Mouse (Mus musculus): Measurements from ENCODE around the gene Hepacam2. TPM values are rescaled to one million over a fixed set of nuclear protein-coding genes. Genes with fewer than 3 reads are reported as not detected.

Hepacam2 gene
- polyA plus RNA-seq (2014; fragmentation: Nextera tagmentation; extraction: Ambion mirVana), result 3.3 and 3.8 TPM in 2 replicates

DNA sequence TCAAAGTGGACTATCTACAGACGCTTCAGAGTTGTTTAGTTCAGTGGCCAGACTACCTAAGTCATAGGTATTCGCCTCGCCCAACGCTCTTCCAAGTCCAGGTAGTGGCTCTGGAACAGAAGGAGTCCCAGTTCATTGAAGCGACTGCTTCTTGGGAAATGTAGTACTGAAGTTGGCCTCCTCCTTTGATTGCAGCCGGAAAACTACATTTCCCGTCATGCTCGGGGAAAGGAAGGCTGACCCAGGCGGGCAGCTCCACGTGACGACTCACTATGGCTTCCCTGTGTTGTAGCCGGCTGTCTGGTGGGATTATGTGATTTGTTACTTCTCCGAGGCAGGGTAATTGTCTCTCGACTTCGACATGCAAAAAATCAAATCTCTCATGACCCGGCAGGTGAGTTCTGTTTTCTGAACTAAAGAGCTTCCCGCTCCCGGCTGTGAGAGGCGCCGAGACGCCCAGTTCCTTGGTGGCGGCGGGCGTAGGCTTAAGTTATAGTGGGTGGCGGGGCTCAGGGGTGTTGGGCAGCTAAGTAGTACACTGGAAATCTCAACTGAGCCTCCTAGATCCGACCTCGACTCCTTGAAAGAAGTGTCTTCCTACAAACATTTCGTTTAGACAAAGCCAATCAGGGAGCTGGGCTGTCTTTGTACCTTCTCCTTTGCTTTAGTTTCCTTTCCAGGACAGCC, at the start of gene Hepacam2, which contains the start of gene Vps50:
Gene Hepacam2, minus strand, starts transcription at position 137 of the 687 bp plus-strand sequence.
Gene Vps50, plus strand, starts transcription at position 221 of the 687 bp plus-strand sequence.
- DNase-seq (ENCODE audit: low spot score, missing footprints), result peak; percentile 98
- Histone ChIP-seq H3K27ac (ENCODE audit: low read depth, low read length) (no peak within 1 kb of the TSS), H3K36me3 (ENCODE audit: control insufficient read depth, insufficient read depth, low read length) (no peaks in the 10 kb centered on the region), H3K4me2 (peak within 1 kb of the TSS; percentile 80), H3K9me3 (ENCODE audit: control insufficient read depth, low read length) (no peaks in the 10 kb centered on the region), H3K9ac (ENCODE audit: low read length) (peak within 1 kb of the TSS; percentile 77), H3K27me3 (ENCODE audit: control insufficient read depth, insufficient read depth, low read length) (no peaks in the 10 kb centered on the region), H3K4me1 (ENCODE audit: control insufficient read depth, insufficient read depth, low read length) (peaks cover 5% of the 10 kb centered on the region), H3K4me3 (ENCODE audit: low read depth, low read length) (peak within 1 kb of the TSS; percentile 74)
- peak; percentile 98 for ATAC-seq (ENCODE audit: low FRiP score)
- 2% methylated on average over 28 of the region's 28 CpGs for WGBS

DNA sequence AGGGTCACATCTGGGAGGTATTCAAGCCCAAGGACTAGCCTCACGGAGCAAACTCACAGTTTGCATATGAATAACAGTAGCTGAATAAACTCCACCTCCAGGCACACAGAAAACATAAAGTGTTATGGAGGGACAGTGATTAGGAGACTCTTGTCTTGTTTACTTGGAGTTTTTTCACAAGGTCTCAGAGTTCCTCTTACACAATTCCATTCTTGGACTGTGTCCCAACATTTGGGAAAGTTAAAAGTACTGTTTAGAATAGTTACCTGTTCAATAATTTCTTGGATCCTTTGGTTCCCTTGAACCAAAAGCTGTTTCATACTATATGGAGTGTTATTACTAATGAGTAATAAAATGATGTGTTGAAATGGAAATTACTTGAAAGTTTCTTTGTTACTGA, 46.9 kb upstream of the Hepacam2 start:
- Histone ChIP-seq H3K4me2 (no peak overlapping the region), H3K27me3 (ENCODE audit: control insufficient read depth, insufficient read depth, low read length) (no peaks in the 10 kb centered on the region), H3K4me3 (ENCODE audit: low read depth, low read length) (no peak overlapping the region), H3K4me1 (ENCODE audit: control insufficient read depth, insufficient read depth, low read length) (no peaks in the 10 kb centered on the region), H3K36me3 (ENCODE audit: control insufficient read depth, insufficient read depth, low read length) (no peaks in the 10 kb centered on the region), H3K9me3 (ENCODE audit: control insufficient read depth, low read length) (no peaks in the 10 kb centered on the region), H3K9ac (ENCODE audit: low read length) (no peak overlapping the region), H3K27ac (ENCODE audit: low read depth, low read length) (no peak overlapping the region)
- DNase-seq (ENCODE audit: low spot score, missing footprints) (no peak), ATAC-seq (ENCODE audit: low FRiP score) (no peak)
- 48% methylated on average over 1 of the region's 1 CpGs for WGBS

DNA sequence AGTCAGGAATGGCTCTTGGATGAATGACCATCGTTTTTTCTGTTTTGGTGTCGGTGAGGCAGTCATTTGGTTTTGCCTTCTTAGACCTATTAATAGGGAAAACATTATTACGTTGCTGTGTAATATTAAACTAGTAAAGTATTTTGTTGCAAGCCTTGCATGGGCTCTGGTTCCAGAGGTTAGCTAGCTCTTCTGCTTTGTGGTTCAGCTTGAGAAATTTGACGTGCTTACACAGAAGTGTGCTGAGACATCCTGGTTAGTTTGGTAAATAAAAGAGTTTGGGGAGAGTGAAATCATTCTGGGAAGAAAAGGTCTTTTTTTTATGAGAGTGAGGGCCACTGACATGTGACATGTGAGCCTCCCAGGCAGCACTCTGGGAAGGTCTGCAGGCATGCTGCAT, 45.8 kb upstream of the Hepacam2 start:
- H3K27ac ChIP-seq (ENCODE audit: low read depth, low read length), result no peak overlapping the region
- H3K36me3 ChIP-seq (ENCODE audit: control insufficient read depth, insufficient read depth, low read length), result no peaks in the 10 kb centered on the region
- ATAC-seq (ENCODE audit: low FRiP score) (no peak), DNase-seq (ENCODE audit: low spot score, missing footprints) (no peak)
- no peaks in the 10 kb centered on the region for H3K4me1 ChIP-seq (ENCODE audit: control insufficient read depth, insufficient read depth, low read length)
- WGBS, result 87% methylated on average over 4 of the region's 4 CpGs
- no peaks in the 10 kb centered on the region for H3K27me3 ChIP-seq (ENCODE audit: control insufficient read depth, insufficient read depth, low read length)
- H3K4me3 ChIP-seq (ENCODE audit: low read depth, low read length), result no peak overlapping the region
- H3K4me2 ChIP-seq, result no peak overlapping the region
- no peaks in the 10 kb centered on the region for H3K9me3 ChIP-seq (ENCODE audit: control insufficient read depth, low read length)
- H3K9ac ChIP-seq (ENCODE audit: low read length), result no peak overlapping the region

DNA sequence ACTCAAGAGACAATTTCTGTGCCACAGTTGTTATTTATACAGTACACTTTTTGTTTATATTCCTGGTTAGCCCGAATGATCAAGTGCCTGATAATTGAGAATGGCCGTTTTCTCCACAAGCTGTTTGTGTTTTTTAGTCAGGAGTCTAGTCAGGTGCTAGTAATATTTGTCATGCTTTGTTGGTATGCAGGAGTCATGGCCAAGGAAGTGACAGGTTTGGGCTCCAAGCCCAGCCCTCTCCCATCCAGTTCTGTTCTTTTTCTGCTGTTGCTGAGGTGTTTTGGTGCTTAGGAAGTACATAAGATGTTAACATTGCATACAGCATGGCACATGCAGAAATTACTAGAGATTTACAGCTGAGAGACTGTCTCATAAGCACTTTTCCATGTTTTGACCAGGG, 41.4 kb upstream of the Hepacam2 start:
- Histone ChIP-seq H3K27me3 (ENCODE audit: control insufficient read depth, insufficient read depth, low read length) (no peaks in the 10 kb centered on the region), H3K4me1 (ENCODE audit: control insufficient read depth, insufficient read depth, low read length) (no peaks in the 10 kb centered on the region), H3K9ac (ENCODE audit: low read length) (no peak overlapping the region), H3K27ac (ENCODE audit: low read depth, low read length) (no peak overlapping the region), H3K4me3 (ENCODE audit: low read depth, low read length) (no peak overlapping the region), H3K9me3 (ENCODE audit: control insufficient read depth, low read length) (no peaks in the 10 kb centered on the region), H3K36me3 (ENCODE audit: control insufficient read depth, insufficient read depth, low read length) (peaks cover 2% of the 10 kb centered on the region; the same call in 1 of the 2 replicates), H3K4me2 (no peak overlapping the region)
- no peak for DNase-seq (ENCODE audit: low spot score, missing footprints)
- 85% methylated on average over 2 of the region's 2 CpGs for WGBS
- no peak for ATAC-seq (ENCODE audit: low FRiP score)

DNA sequence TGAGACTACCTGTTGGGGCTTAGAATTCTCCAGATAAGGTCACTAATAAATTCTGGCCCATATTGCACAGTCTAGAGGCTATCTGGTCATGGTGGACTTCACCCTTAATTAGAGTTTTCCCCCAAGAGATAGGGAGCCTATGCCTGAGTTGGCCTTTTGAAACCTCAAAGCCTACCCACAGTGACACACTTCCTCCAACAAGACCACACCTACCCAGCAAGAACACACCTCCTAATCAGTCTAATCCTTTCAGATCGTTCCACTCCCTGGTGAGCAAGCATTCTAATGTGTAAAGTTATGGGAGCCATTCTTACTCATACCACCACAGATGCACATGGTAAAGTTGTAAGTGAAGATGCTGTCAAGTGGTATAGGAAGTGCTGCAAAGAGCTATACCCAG, 38.0 kb upstream of the Hepacam2 start:
- 30% methylated on average over 1 of the region's 1 CpGs for WGBS
- no peak overlapping the region for H3K9ac ChIP-seq (ENCODE audit: low read length)

DNA sequence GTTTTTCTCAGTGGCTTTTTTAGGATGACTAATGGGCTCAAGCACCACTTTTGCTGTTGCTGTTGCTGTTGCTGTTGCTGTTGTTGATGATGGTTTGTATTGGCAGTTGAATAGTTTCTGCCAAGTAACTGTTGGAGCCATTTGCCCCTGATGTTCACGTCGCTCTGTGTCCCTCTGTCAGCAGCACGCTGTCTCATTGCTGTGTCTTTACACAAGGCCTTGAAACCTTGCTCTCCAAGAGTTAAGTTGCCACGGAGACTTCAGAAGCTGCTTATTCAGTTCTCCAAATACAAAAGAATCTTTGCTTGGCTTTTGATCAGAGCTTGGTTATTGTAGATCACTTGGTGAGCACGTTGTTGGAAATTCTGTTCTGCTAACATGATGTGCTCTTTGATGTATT, 33.3 kb upstream of the Hepacam2 start:
- no peak for DNase-seq (ENCODE audit: low spot score, missing footprints)
- H3K4me1 ChIP-seq (ENCODE audit: control insufficient read depth, insufficient read depth, low read length), result peaks cover 11% of the 10 kb centered on the region; the same call in 1 of the 2 replicates
- H3K4me3 ChIP-seq (ENCODE audit: low read depth, low read length), result no peak overlapping the region
- WGBS, result 13% methylated on average over 5 of the region's 5 CpGs
- no peak overlapping the region for H3K27ac ChIP-seq (ENCODE audit: low read depth, low read length)
- H3K9ac ChIP-seq (ENCODE audit: low read length), result no peak overlapping the region
- no peak overlapping the region for H3K4me2 ChIP-seq
- H3K36me3 ChIP-seq (ENCODE audit: control insufficient read depth, insufficient read depth, low read length), result no peaks in the 10 kb centered on the region
- no peaks in the 10 kb centered on the region for H3K9me3 ChIP-seq (ENCODE audit: control insufficient read depth, low read length)
- peak; percentile 79 for ATAC-seq (ENCODE audit: low FRiP score)
- no peaks in the 10 kb centered on the region for H3K27me3 ChIP-seq (ENCODE audit: control insufficient read depth, insufficient read depth, low read length)

More for the DNA sequence above, 38.0 kb upstream of the Hepacam2 start:
- H3K9me3 ChIP-seq (ENCODE audit: control insufficient read depth, low read length), result no peaks in the 10 kb centered on the region
- no peak for ATAC-seq (ENCODE audit: low FRiP score)
- peaks cover 2% of the 10 kb centered on the region; the same call in 1 of the 2 replicates for H3K36me3 ChIP-seq (ENCODE audit: control insufficient read depth, insufficient read depth, low read length)
- no peak for DNase-seq (ENCODE audit: low spot score, missing footprints)
- H3K4me2 ChIP-seq, result no peak overlapping the region
- H3K27ac ChIP-seq (ENCODE audit: low read depth, low read length), result no peak overlapping the region
- H3K4me1 ChIP-seq (ENCODE audit: control insufficient read depth, insufficient read depth, low read length), result peaks cover 8% of the 10 kb centered on the region; the same call in 1 of the 2 replicates
- H3K27me3 ChIP-seq (ENCODE audit: control insufficient read depth, insufficient read depth, low read length), result no peaks in the 10 kb centered on the region
- H3K4me3 ChIP-seq (ENCODE audit: low read depth, low read length), result no peak overlapping the region

DNA sequence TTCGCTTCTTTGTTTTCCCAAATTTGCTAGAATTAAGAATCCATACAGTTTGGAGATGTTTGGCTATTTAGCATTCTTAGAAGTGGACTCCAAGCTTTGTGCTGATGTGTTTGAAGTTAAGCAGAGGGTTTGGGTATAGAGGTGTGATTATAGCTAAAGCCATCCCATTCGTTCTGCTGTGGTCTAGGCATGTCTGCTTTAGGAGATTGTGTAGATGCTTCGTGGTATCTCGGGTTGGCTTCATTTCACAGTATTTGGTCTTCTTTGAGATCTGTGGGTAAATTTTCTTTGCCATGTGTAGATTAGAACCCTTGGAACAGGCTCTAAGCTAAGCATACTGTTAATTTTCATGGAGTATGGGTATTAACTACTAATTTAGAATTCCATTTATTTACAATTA, 30.1 kb upstream of the Hepacam2 start:
- Histone ChIP-seq H3K9me3 (ENCODE audit: control insufficient read depth, low read length) (no peaks in the 10 kb centered on the region), H3K27me3 (ENCODE audit: control insufficient read depth, insufficient read depth, low read length) (no peaks in the 10 kb centered on the region), H3K4me3 (ENCODE audit: low read depth, low read length) (no peak overlapping the region), H3K9ac (ENCODE audit: low read length) (no peak overlapping the region), H3K36me3 (ENCODE audit: control insufficient read depth, insufficient read depth, low read length) (no peaks in the 10 kb centered on the region), H3K27ac (ENCODE audit: low read depth, low read length) (no peak overlapping the region), H3K4me1 (ENCODE audit: control insufficient read depth, insufficient read depth, low read length) (peaks cover 11% of the 10 kb centered on the region; the same call in 1 of the 2 replicates), H3K4me2 (no peak overlapping the region)
- no peak for DNase-seq (ENCODE audit: low spot score, missing footprints)
- no peak for ATAC-seq (ENCODE audit: low FRiP score)
- WGBS, result 86% methylated on average over 4 of the region's 4 CpGs

DNA sequence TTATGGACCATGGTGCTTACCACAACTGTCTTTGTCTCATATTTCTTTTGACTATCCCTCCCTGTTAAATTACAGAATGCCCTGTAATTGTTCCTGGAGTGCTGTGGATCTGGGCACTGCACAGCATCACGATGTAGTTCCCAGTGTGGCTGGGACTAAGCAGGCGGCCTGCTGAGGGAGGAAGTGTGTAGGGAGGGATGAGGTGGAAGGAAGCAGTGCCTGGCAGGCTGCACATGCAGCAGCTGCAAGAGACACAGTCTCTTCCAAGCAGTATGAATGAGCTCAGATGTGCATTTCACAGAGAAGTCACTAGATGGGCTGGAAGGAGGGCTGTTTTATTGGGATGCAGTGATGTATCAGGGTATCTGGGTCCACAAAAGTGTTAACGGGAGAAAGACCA, 14.5 kb upstream of the Hepacam2 start:
- ATAC-seq (ENCODE audit: low FRiP score), result peak; percentile 84
- no peaks in the 10 kb centered on the region for H3K27me3 ChIP-seq (ENCODE audit: control insufficient read depth, insufficient read depth, low read length)
- no peak overlapping the region; the same call in 1 of the 2 replicates for H3K27ac ChIP-seq (ENCODE audit: low read depth, low read length)
- no peak for DNase-seq (ENCODE audit: low spot score, missing footprints)
- peaks cover 5% of the 10 kb centered on the region; the same call in 1 of the 2 replicates for H3K4me1 ChIP-seq (ENCODE audit: control insufficient read depth, insufficient read depth, low read length)
- H3K4me3 ChIP-seq (ENCODE audit: low read depth, low read length), result no peak overlapping the region
- WGBS, result 46% methylated on average over 3 of the region's 3 CpGs
- H3K36me3 ChIP-seq (ENCODE audit: control insufficient read depth, insufficient read depth, low read length), result no peaks in the 10 kb centered on the region
- H3K4me2 ChIP-seq, result no peak overlapping the region
- H3K9me3 ChIP-seq (ENCODE audit: control insufficient read depth, low read length), result no peaks in the 10 kb centered on the region
- no peak overlapping the region for H3K9ac ChIP-seq (ENCODE audit: low read length)

DNA sequence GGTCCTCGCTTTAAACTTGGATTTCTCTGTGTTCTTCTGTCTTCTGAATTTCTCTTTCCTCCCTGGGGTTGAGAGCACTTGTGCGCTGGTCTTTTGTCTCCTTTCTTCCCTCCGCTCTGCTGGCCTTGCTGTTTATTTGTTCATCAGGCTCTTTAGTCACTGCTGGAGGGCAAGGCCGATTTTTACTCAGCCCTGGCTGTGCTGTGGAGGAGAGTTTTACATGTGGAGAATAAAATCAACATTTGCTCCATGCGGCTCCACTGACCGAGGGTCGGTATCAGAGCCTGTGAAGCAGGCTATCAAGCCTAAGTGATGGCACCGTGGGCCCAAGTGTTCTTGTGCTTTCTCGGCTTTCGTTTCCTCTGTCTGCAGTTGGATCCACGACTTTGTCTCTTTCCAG, 13.5 kb upstream of the Hepacam2 start:
- peak overlapping the region; percentile 64 for H3K9ac ChIP-seq (ENCODE audit: low read length)
- 46% methylated on average over 11 of the region's 11 CpGs for WGBS
- no peak overlapping the region for H3K4me3 ChIP-seq (ENCODE audit: low read depth, low read length)
- no peaks in the 10 kb centered on the region for H3K36me3 ChIP-seq (ENCODE audit: control insufficient read depth, insufficient read depth, low read length)
- ATAC-seq (ENCODE audit: low FRiP score), result peak; percentile 73
- H3K27ac ChIP-seq (ENCODE audit: low read depth, low read length), result peak overlapping the region; percentile 87
- peak overlapping the region; percentile 34 for H3K4me2 ChIP-seq
- peaks cover 5% of the 10 kb centered on the region; the same call in 1 of the 2 replicates for H3K4me1 ChIP-seq (ENCODE audit: control insufficient read depth, insufficient read depth, low read length)
- DNase-seq (ENCODE audit: low spot score, missing footprints), result peak; percentile 94
- no peaks in the 10 kb centered on the region for H3K27me3 ChIP-seq (ENCODE audit: control insufficient read depth, insufficient read depth, low read length)
- no peaks in the 10 kb centered on the region for H3K9me3 ChIP-seq (ENCODE audit: control insufficient read depth, low read length)

Data from midbrain, embryonic 11.5 days (tissue).